Mouse (Mus musculus): ENCODE results near the gene Mlxip. TPM values are rescaled to one million over a fixed set of nuclear protein-coding genes. Genes with fewer than 3 reads are reported as not detected.

The Mlxip gene
- polyA plus RNA-seq, 1 experiment from 2014 or later: 11.5 TPM

DNA sequence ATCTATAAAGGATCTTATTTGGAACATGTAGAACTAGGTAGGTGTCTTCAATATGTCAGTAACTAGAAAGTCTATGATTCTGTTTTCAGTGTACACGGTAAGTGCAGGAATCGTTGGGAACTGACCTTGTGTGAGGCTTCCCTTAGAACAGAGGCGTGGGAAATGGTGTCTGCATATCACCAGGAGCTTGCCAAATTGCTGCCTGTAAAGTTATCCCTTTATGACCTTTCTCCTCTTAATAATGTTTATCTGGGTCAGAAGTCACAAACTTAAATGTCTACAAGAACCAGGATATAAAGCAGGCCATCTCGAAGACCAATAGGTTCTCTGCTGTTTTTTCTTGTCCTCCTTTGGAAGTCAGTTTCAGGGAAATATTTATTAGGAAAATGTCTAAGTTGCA, 17.6 kb downstream of the Mlxip start:
- no peak overlapping the region for H3K4me3 ChIP-seq (ENCODE audit: low read depth, low read length)
- H3K27me3 ChIP-seq (replicated peaks; ENCODE audit: control insufficient read depth, insufficient read depth, low read length): no peaks in the 10 kb centered on the region
- H3K4me2 ChIP-seq (ENCODE audit: low read length): no peak overlapping the region
- H3K27ac ChIP-seq (ENCODE audit: low read depth, low read length): no peak overlapping the region
- no peaks in the 10 kb centered on the region for H3K9me3 ChIP-seq (replicated peaks; ENCODE audit: control insufficient read depth, low read length)
- peaks cover 6% of the 10 kb centered on the region; the same call in 1 of the 2 replicates for H3K4me1 ChIP-seq (ENCODE audit: control insufficient read depth, insufficient read depth, low read length)
- DNase-seq (ENCODE audit: low spot score) (no peak), ATAC-seq (no peak)
- no peak overlapping the region for H3K9ac ChIP-seq (ENCODE audit: low read length)
- no peaks in the 10 kb centered on the region for H3K36me3 ChIP-seq (ENCODE audit: control insufficient read depth, insufficient read depth, low read length)
- WGBS: 89% methylated on average over 4 of the region's 4 CpGs

DNA sequence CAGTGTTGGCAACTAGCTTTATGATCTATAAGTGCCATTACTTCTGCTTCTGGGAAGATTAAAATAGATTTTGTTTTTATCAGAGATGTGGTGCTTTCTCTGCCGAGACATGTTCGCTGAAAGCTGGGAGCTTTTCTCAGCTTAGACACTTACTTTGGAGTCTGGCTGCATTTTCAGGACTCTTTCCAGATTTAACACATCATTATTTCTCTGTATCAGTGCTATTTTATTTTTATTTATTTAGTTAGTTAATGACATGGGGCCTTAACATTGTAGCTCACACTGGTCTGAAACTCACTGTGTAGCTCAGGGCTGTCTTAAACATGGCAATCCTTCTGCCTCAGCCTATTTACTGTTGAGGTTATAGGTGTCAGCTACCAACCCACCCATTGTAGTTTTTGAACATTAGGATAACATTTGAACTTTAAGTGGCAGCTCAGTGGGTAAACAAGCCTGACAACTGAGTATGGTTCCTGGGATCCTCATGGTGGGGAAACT, 19.3 kb downstream of the Mlxip start:
- H3K9ac ChIP-seq (ENCODE audit: low read length): no peak overlapping the region
- WGBS: 93% methylated on average over 2 of the region's 2 CpGs

DNA sequence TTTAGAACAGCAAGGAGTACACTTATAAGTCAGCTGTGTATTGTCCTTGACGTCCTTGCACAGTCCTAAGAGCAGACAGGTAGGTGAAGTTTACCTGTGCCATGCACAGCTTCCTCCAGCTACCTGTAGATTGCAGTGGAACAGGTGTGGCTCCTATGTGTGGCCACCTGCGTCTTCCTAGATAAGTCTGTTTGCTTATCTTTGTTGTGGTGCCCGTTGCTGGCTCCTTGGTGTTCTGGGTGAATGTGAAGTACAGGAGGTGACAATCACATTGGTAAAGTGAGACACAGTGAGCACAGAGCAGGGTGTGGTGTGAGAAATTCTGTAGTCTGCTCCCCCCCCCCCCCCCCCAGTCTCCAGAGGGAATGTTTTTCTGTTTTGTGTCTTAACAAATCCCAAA, 21.6 kb downstream of the Mlxip start:
- 89% methylated on average over 3 of the region's 3 CpGs for WGBS
- H3K27ac ChIP-seq (ENCODE audit: low read depth, low read length): no peak overlapping the region
- H3K9ac ChIP-seq (ENCODE audit: low read length): no peak overlapping the region
- no peak overlapping the region for H3K4me3 ChIP-seq (ENCODE audit: low read depth, low read length)
- DNase-seq (ENCODE audit: low spot score) (no peak), ATAC-seq (no peak)
- no peaks in the 10 kb centered on the region for H3K9me3 ChIP-seq (replicated peaks; ENCODE audit: control insufficient read depth, low read length)
- no peaks in the 10 kb centered on the region for H3K27me3 ChIP-seq (replicated peaks; ENCODE audit: control insufficient read depth, insufficient read depth, low read length)
- H3K4me1 ChIP-seq (ENCODE audit: control insufficient read depth, insufficient read depth, low read length): peaks cover 8% of the 10 kb centered on the region; the same call in 1 of the 2 replicates
- no peaks in the 10 kb centered on the region for H3K36me3 ChIP-seq (ENCODE audit: control insufficient read depth, insufficient read depth, low read length)
- no peak overlapping the region for H3K4me2 ChIP-seq (ENCODE audit: low read length)

More for the DNA sequence above, 19.3 kb downstream of the Mlxip start:
- H3K4me3 ChIP-seq (ENCODE audit: low read depth, low read length): no peak overlapping the region
- H3K9me3 ChIP-seq (replicated peaks; ENCODE audit: control insufficient read depth, low read length): no peaks in the 10 kb centered on the region
- no peak for ATAC-seq
- H3K4me2 ChIP-seq (ENCODE audit: low read length): no peak overlapping the region
- H3K27me3 ChIP-seq (replicated peaks; ENCODE audit: control insufficient read depth, insufficient read depth, low read length): no peaks in the 10 kb centered on the region
- no peak for DNase-seq (ENCODE audit: low spot score)
- no peaks in the 10 kb centered on the region for H3K36me3 ChIP-seq (ENCODE audit: control insufficient read depth, insufficient read depth, low read length)
- H3K4me1 ChIP-seq (ENCODE audit: control insufficient read depth, insufficient read depth, low read length): peaks cover 6% of the 10 kb centered on the region; the same call in 1 of the 2 replicates
- no peak overlapping the region for H3K27ac ChIP-seq (ENCODE audit: low read depth, low read length)

DNA sequence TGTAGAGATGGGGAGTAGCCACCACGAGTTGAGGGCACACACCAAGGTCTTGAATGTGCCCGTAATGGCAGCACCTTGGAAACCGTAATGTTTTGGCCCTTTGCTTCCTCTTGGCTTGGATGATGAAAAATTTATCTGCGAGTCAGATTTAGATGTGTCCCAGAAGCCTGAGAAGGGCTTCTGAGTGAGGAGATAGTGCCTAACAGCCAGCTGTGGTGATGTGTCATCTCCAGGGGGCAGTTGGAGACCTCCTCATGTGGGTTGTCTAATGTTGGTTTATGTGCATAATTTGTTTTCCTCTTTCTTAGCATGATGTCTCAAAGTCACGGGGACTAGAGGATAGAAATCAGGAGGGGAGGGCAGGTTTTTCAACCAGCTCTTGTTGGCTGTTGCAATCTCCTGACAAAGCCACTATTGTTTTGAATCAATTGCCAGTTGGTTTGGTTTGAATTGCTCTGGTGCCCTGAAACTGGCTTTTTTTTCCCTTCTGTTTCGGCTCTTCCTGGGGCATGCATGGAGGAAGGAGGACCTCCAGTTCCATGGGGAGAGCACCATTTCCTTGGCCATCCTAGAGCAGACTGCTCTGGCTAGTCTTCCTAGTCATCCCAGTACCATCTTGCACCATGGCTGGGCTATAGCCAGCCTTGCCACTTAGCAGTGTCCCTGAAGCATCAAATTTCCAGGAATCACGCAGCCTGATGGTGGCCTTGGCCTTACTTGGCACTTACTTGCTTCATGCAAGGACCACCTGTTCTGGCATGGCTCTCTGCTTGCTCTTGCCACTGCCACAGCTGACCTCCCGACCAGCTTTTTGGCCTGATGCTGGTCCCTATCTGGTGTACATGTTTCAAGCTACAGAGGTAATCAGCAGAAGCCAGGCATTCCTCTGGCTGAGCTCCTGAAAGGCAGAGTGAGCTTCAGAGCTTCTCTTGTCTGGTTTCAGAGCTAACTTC, 22.2 kb downstream of the Mlxip start:
- H3K4me3 ChIP-seq (ENCODE audit: low read depth, low read length): no peak overlapping the region
- H3K4me2 ChIP-seq (ENCODE audit: low read length): no peak overlapping the region
- no peak for DNase-seq (ENCODE audit: low spot score)
- 69% methylated on average over 8 of the region's 8 CpGs for WGBS
- ATAC-seq: no peak
- no peak overlapping the region for H3K9ac ChIP-seq (ENCODE audit: low read length)
- no peaks in the 10 kb centered on the region for H3K27me3 ChIP-seq (replicated peaks; ENCODE audit: control insufficient read depth, insufficient read depth, low read length)
- H3K27ac ChIP-seq (ENCODE audit: low read depth, low read length): no peak overlapping the region
- H3K4me1 ChIP-seq (ENCODE audit: control insufficient read depth, insufficient read depth, low read length): peaks cover 8% of the 10 kb centered on the region; the same call in 1 of the 2 replicates
- no peaks in the 10 kb centered on the region for H3K36me3 ChIP-seq (ENCODE audit: control insufficient read depth, insufficient read depth, low read length)
- H3K9me3 ChIP-seq (replicated peaks; ENCODE audit: control insufficient read depth, low read length): no peaks in the 10 kb centered on the region

DNA sequence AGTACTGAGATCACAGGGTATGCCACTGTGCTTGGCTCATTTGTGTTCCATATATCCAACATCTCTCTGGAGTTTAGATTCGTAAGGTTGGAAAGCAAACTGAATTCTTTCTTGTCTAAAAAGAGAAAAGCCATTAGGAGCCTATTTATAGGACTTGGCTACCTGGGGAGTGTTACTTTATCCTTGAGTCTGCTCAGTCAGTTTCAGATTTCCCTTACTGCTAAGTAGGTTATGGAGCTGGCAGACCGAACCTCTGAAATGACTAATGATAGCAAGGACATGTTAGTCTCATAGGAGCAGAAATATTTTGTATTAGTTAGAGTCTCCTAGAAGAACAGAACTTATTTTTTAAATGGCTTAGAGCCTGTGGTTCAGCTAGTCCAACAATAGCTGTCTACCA, 29.3 kb downstream of the Mlxip start:
- no peak overlapping the region for H3K9ac ChIP-seq (ENCODE audit: low read length)
- ATAC-seq: no peak
- no peak overlapping the region for H3K4me2 ChIP-seq (ENCODE audit: low read length)
- H3K4me1 ChIP-seq (ENCODE audit: control insufficient read depth, insufficient read depth, low read length): 0 out of 2 replicates have a peak, but pooled peaks cover 2% of the 10 kb centered on the region
- H3K9me3 ChIP-seq (replicated peaks; ENCODE audit: control insufficient read depth, low read length): no peaks in the 10 kb centered on the region
- H3K27ac ChIP-seq (ENCODE audit: low read depth, low read length): no peak overlapping the region
- H3K36me3 ChIP-seq (ENCODE audit: control insufficient read depth, insufficient read depth, low read length): no peaks in the 10 kb centered on the region
- H3K4me3 ChIP-seq (ENCODE audit: low read depth, low read length): no peak overlapping the region
- no peaks in the 10 kb centered on the region for H3K27me3 ChIP-seq (replicated peaks; ENCODE audit: control insufficient read depth, insufficient read depth, low read length)
- DNase-seq (ENCODE audit: low spot score): no peak
- WGBS: 69% methylated on average over 2 of the region's 2 CpGs

DNA sequence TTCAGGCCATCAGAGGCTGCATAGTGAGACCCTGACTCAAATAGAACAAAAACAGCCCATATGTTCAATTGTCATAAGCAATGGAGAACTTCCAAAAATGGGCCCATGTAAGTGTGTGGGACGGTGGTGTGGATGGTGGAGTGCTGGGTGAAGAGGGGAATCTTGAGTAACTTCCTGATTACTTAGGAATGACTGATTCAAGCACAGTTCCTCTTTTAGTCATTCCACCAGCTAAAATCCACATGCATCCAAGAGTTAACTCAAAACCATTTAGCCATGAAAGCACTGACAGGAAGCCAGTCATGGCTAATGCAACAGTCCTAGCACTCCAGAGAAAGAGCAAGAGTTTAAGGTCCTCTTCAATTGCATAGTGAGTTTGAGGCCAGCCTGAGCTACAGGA, 33.0 kb downstream of the Mlxip start:
- H3K9ac ChIP-seq (ENCODE audit: low read length): no peak overlapping the region
- H3K36me3 ChIP-seq (ENCODE audit: control insufficient read depth, insufficient read depth, low read length): no peaks in the 10 kb centered on the region
- ATAC-seq: no peak

DNA sequence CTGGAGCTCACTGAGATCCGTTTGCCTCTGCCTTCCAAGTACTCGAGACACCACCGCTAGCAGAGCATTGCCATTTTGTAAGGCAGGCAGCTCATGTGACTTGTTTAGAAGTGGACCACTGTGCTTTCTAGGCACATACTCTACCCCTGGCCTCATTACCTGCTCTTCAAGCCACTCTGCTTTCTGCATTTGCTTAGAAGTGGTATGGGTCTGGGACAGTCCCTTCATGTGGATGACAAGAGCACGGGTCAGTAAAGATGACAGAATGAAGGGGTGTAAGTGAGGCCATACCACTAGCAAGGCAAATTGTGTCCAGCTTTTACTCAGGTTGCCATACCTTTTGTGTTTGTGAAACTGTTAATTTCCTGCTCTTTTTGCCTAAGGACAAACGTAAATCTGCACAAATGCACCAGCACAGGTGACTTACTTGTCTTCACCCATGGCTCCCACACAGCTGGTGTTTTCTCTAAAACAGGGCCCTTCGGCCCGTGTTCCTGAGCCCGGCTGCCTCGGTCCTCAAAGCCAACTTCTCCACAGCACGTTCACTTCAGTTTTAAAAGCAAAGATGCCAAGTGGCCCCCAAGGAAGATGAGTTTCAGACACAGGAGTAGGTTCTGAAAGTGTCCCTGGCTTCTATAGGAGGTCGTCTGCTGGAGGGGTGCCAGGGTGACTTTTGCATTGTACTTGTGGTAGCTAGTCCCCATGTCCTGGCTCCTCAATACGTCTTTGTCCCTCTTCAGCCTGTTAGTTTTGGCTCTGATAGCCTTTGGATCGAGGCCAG, 37.1 kb downstream of the Mlxip start:
- no peak overlapping the region for H3K4me3 ChIP-seq (ENCODE audit: low read depth, low read length)
- 77% methylated on average over 13 of the region's 13 CpGs for WGBS
- peaks cover 7% of the 10 kb centered on the region; the same call in 1 of the 2 replicates for H3K4me1 ChIP-seq (ENCODE audit: control insufficient read depth, insufficient read depth, low read length)
- peak; percentile 49 for DNase-seq (ENCODE audit: low spot score)
- H3K9ac ChIP-seq (ENCODE audit: low read length): no peak overlapping the region
- no peaks in the 10 kb centered on the region for H3K27me3 ChIP-seq (replicated peaks; ENCODE audit: control insufficient read depth, insufficient read depth, low read length)
- H3K9me3 ChIP-seq (replicated peaks; ENCODE audit: control insufficient read depth, low read length): no peaks in the 10 kb centered on the region
- peak overlapping the region; percentile 18; the same call in 1 of the 2 replicates for H3K27ac ChIP-seq (ENCODE audit: low read depth, low read length)
- H3K4me2 ChIP-seq (ENCODE audit: low read length): no peak overlapping the region
- no peak for ATAC-seq
- no peaks in the 10 kb centered on the region for H3K36me3 ChIP-seq (ENCODE audit: control insufficient read depth, insufficient read depth, low read length)

More for the DNA sequence above, 33.0 kb downstream of the Mlxip start:
- Histone ChIP-seq H3K4me3 (ENCODE audit: low read depth, low read length) (no peak overlapping the region), H3K4me2 (ENCODE audit: low read length) (no peak overlapping the region), H3K4me1 (ENCODE audit: control insufficient read depth, insufficient read depth, low read length) (peaks cover 7% of the 10 kb centered on the region; the same call in 1 of the 2 replicates), H3K9me3 (replicated peaks; ENCODE audit: control insufficient read depth, low read length) (no peaks in the 10 kb centered on the region), H3K27me3 (replicated peaks; ENCODE audit: control insufficient read depth, insufficient read depth, low read length) (no peaks in the 10 kb centered on the region), H3K27ac (ENCODE audit: low read depth, low read length) (no peak overlapping the region)
- DNase-seq (ENCODE audit: low spot score): no peak
- WGBS: 94% methylated on average over 1 of the region's 1 CpGs

DNA sequence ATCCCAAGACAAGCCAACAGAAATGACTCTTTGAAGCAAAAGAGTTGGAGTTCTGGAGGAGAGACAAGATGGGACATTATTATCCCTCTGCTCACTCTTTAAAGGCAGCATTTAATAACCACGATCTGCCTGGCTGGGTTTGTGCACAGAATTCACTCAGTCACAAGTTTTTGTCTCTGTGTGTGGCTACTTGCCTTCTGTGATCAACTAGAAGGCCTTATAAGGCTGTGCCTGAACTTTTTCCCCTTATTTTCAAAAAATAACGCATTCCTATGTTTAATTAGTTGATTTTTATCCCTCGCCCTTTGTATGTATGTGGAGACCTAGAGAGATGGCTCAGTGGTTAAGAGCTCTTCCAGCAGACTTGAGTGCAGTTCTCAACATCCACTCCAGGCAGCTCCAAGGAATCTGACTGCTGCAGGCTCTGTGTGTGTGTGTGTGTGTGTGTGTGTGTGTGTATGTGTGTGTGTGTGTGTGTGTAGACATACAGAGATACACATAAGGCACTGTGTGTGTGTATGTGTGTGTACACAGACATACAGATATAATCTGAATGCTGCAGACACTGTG, 37.8 kb downstream of the Mlxip start:
- H3K27ac ChIP-seq (ENCODE audit: low read depth, low read length): peak overlapping the region; percentile 18; the same call in 1 of the 2 replicates
- no peaks in the 10 kb centered on the region for H3K9me3 ChIP-seq (replicated peaks; ENCODE audit: control insufficient read depth, low read length)
- H3K36me3 ChIP-seq (ENCODE audit: control insufficient read depth, insufficient read depth, low read length): no peaks in the 10 kb centered on the region
- H3K4me1 ChIP-seq (ENCODE audit: control insufficient read depth, insufficient read depth, low read length): peaks cover 7% of the 10 kb centered on the region; the same call in 1 of the 2 replicates
- no peak overlapping the region for H3K4me3 ChIP-seq (ENCODE audit: low read depth, low read length)
- no peaks in the 10 kb centered on the region for H3K27me3 ChIP-seq (replicated peaks; ENCODE audit: control insufficient read depth, insufficient read depth, low read length)
- 67% methylated on average over 3 of the region's 3 CpGs for WGBS
- ATAC-seq (no peak), DNase-seq (ENCODE audit: low spot score) (no peak)
- no peak overlapping the region for H3K9ac ChIP-seq (ENCODE audit: low read length)
- H3K4me2 ChIP-seq (ENCODE audit: low read length): no peak overlapping the region
